Mouse (Mus musculus) cortical plate, adult 2 months (tissue): Measurements from ENCODE around the gene Amfr. TPM values are rescaled to one million over a fixed set of nuclear protein-coding genes. Genes with fewer than 3 reads are reported as not detected.

ENCODE experiments used
- H3K27ac ChIP-seq: fragments of 200-500 bp; 2 replicates; pipeline ENCODE4 v1.5.1; 2012; ENCODE audit warnings: low read length, control low read depth, inconsistent platforms; ENCODE audit not compliant: insufficient read depth
- H3K4me1 ChIP-seq: fragments of 200-500 bp; 2 replicates; pipeline ENCODE4 v1.6.1; 2011; ENCODE audit warnings: low read length; ENCODE audit not compliant: control insufficient read depth, insufficient read depth
- H3K4me3 ChIP-seq: fragments of 200-500 bp; 2 replicates; pipeline ENCODE4 v1.5.1; 2011; ENCODE audit warnings: mild to moderate bottlenecking, low read length, control low read depth; ENCODE audit not compliant: insufficient read depth
- CTCF ChIP-seq: fragments of 200-500 bp; IDR thresholded peaks from 2 replicates; pipeline ENCODE4 v1.5.1; 2011; ENCODE audit warnings: mild to moderate bottlenecking, control low read depth, low read length; ENCODE audit not compliant: insufficient read depth; ENCODE audit errors: extremely low read depth
- POLR2A ChIP-seq: fragments of 200-500 bp; IDR thresholded peaks from 2 replicates; pipeline ENCODE4 v1.6.1; 2011; ENCODE audit warnings: mild to moderate bottlenecking, low read length, control low read depth; ENCODE audit not compliant: insufficient read depth; ENCODE audit errors: extremely low read depth
- polyA plus RNA-seq: library from polyadenylated mRNA; depleted of rRNA; stranded (reverse); fragments of >200 nt; gene quantifications from 2 replicates; pipeline ENCODE4 v1.2.3, GENCODE M21; 2012

Gene Amfr
- polyA plus RNA-seq, 1 experiment = 115 TPM

DNA sequence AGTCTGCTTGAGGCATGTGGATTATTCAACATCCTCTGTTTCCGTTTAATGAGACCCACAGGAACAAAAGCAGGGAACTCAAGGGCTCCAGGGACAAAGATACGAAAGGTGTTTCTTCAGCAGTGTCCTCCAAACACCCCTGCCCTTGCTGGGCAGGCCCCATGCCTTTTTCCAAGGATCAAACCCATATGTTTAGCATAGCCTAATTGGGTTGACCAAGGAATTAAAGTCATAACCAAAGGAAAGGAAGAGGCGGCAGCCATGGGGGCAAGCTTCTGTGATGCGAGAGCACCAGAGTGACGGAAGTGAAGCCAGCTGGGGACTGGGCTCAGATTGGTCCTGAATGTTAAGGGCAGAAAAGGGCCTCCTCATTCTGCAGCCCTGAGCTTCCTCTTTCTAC is 40.4 kb downstream of the Amfr start:
- TF ChIP-seq CTCF (no peak), POLR2A (no peak)
- no peak overlapping the region for H3K4me3 ChIP-seq
- H3K4me1 ChIP-seq = peaks cover 2% of the 10 kb centered on the region; the same call in 1 of the 2 replicates
- H3K27ac ChIP-seq = no peak overlapping the region

DNA sequence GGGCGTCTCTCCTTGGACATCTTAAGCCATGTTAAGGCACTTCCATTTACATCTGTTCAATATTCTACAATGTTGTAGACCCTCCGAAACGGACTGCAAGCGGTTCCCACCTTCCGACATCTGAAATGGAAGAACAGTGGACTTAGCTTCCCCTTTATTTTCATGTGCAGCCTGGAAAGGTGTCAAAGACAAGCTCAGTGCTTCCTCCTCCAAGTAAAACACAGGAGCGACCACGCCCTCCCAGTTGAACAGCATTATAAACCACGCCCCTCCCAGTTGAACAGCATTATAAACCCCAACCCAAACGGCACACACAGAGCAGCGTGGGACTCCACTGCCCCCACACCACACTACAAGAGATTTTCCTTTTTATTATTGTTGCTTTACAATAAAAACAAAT is 41.2 kb downstream of the Amfr start:
- Histone ChIP-seq H3K27ac (no peak overlapping the region), H3K4me3 (no peak overlapping the region), H3K4me1 (peaks cover 2% of the 10 kb centered on the region; the same call in 1 of the 2 replicates)
- TF ChIP-seq CTCF (no peak), POLR2A (no peak)

DNA sequence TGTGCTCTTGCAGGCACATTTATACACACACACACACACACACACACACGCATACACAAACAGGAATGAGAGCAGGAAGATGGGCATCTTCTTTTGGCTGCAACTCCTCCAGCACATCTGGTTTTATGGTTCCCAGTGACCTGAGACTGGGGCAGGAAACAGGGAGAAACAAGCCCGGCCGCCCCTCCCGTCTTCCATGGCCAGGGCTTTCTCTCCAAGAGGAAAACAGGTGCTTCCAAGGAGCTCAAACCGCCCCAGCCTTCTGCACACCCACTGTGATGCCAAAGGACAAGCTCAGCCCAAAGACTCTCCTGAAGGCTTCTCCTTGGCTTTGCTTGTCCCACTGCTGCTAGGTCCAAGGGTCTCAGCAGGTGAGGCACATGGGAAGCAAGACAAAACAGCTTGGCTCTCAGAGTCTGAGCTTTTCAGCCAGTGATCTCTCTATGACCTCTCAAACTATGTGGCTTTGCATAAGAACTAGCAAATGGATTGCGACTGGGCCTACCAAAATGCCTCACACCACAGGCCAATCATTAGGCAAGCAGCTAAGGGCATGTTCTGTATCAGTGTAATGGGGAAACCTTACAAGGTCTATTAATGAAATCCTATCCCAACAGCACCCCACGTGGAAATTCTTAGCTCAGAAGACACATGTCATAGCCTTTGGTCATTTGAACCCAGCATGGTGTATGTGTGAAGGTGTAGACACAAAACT is 42.9 kb downstream of the Amfr start:
- no peak for TF ChIP-seq CTCF
- no peak for TF ChIP-seq POLR2A
- no peak overlapping the region for H3K4me3 ChIP-seq

DNA sequence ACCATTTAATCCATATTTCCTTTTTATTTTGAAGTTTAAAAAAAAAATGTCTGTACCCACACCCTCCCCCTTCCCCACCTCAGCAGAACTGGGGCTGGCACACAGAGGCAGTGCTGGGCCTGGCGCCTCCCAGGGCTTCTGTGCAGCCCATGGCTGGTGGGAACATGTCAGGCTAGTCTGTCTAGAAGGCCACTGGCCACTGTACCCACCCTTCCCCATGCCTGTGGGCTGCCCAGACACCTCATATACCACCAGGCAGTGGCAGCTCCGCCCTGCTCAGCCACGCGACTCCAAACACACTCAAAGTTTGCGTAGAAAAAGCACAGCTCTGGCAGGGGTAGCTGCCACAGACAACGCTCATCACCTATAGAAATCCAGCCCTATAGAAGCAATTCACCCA is 44.3 kb downstream of the Amfr start:
- no peaks in the 10 kb centered on the region for H3K4me1 ChIP-seq
- no peak overlapping the region for H3K4me3 ChIP-seq
- TF ChIP-seq POLR2A (no peak), CTCF (no peak)
- no peak overlapping the region for H3K27ac ChIP-seq

More for the DNA sequence above, 42.9 kb downstream of the Amfr start:
- peaks cover 2% of the 10 kb centered on the region; the same call in 1 of the 2 replicates for H3K4me1 ChIP-seq
- no peak overlapping the region for H3K27ac ChIP-seq

DNA sequence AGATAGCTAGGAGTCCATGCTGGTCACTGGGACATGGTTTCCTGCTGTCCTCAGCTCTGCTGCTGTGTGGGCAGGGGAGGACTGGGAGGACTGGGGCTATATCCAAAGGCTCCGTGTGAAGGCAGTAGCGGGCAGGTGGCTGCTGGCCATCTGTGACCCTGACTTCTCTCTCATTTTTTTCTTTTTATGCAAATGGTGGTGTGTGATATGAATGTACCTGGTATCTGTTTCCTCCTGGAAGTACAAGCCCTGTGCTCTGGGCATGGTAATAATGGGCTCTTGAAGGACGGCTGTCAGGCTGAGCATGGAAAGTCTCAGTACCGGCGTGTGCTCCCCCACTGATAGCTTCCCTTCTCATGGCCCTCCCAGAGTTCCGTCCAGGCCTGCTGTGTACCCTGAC is 51.7 kb downstream of the Amfr start:
- TF ChIP-seq CTCF (no peak), POLR2A (no peak)
- no peaks in the 10 kb centered on the region; the same call in 1 of the 2 replicates for H3K4me1 ChIP-seq
- no peak overlapping the region for H3K4me3 ChIP-seq
- H3K27ac ChIP-seq = no peak overlapping the region

DNA sequence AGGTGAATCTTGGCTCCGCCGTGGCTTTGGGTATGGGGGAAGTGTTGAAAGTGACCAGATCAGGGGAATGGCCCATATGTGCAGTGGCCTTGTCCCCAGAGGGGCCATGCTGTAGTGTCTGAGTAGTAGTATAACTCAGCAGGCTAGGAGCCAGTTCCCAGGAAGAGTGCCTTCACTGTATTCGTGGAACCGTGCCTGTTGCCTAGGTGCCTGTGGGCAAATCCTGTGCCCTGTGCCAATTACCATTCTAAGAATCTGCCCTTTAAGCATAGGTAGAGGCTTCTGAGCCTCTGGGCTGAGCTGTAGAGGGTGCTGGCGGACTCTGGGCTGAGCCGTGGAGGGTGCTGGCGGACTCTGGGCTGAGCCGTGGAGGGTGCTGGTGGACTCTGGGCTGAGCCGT is 54.2 kb downstream of the Amfr start:
- TF ChIP-seq CTCF = no peak
- TF ChIP-seq POLR2A = no peak
- Histone ChIP-seq H3K4me3 (no peak overlapping the region), H3K4me1 (no peaks in the 10 kb centered on the region; the same call in 1 of the 2 replicates), H3K27ac (no peak overlapping the region)

DNA sequence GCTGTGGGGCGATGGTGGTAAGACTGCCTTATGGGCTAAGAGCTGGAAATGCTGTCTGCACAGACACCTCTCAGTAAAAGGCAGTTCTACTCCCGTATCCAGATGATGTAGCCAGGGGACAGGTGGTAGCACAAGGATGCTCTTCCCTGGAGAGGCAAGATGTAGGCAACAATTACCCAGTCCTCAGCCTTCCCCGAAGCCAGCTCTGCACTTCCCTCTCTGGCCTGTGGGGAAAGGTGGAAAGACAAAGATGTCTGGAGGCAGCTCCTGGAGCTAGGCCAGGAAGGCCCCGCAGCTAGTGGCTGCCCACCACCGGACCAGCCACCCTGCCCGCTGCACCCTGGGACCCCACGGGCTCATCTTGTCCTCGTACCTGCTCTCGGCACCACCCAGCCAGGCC is 60.1 kb downstream of the Amfr start:
- 0 out of 2 replicates have a peak, but pooled peaks cover 2% of the 10 kb centered on the region for H3K4me1 ChIP-seq
- TF ChIP-seq CTCF (no peak), POLR2A (no peak)
- H3K4me3 ChIP-seq = no peak overlapping the region
- H3K27ac ChIP-seq = no peak overlapping the region

DNA sequence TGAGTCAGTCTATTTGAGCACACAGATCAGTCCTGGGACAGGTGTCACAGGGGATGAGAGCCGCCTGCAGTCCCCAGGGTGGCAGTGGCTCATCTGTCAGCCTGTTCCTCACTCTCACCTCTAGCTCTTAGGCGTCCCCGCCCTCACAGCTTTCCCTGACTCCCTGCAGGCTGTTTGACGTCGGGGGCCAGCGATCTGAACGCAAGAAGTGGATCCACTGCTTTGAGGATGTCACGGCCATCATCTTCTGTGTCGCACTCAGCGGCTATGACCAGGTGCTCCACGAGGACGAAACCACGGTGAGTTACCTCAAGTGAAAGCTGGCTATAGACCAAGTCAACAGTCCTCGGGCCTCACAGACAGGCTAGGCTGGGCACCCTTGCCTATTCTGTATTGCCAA is 62.5 kb downstream of the Amfr start:
- H3K27ac ChIP-seq = no peak overlapping the region
- H3K4me1 ChIP-seq = peaks cover 3% of the 10 kb centered on the region
- H3K4me3 ChIP-seq = no peak overlapping the region
- TF ChIP-seq CTCF (no peak), POLR2A (no peak)

DNA sequence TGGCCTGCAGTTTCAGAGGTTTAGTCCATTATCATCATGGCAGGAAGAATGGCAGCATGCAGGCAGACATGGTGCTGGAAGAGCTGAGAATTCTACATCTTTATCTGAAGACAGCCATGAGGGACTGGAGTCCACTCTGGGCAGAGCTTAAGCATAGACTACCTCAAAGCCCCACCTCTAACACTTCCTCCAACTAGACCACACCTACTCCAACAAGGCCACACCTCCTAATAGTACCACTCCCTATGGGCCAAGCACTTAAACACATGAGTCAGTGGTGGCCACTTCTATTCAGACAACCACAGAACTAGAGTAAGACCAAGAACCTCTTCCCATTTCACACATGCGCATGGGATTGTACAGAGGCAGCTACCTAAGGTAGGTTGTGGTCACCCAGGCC is 66.2 kb downstream of the Amfr start:
- TF ChIP-seq CTCF = no peak
- no peak for TF ChIP-seq POLR2A
- Histone ChIP-seq H3K4me3 (no peak overlapping the region), H3K27ac (no peak overlapping the region), H3K4me1 (peaks cover 9% of the 10 kb centered on the region)

DNA sequence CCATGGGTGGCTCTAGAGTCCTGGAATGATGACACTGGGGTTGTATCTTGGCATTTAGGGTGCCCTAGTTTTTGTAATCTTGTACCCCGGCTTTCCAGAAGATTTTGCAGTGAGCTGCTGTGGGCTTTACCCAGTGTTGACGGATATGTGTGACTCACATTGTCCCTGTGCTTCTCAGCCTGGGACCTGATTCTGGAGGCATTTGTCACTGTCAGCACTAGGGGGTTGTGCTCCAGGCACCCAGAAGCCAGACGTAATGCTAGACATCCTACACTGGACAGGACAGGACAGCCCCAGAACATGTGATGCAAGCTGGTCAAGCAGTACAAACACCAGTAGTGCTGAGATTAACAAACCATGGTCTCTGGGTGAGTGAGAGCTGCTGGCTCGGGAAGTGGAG is 66.9 kb downstream of the Amfr start:
- Histone ChIP-seq H3K4me3 (no peak overlapping the region), H3K4me1 (peaks cover 12% of the 10 kb centered on the region), H3K27ac (no peak overlapping the region)
- TF ChIP-seq CTCF (no peak), POLR2A (no peak)
